Comparison of ENCODE assay signal across 8 mouse cellular contexts in genomic region chr15:84680545-84681454, GRCm38 (mm10). TPM values are rescaled to one million over a fixed set of nuclear protein-coding genes. Genes with fewer than 3 reads are reported as not detected.
DNase-seq lines count a peak whose midpoint lies in the region; ATAC-seq and TF ChIP-seq lines count a peak whose summit lies in the region.

No protein-coding gene starts in this region.

- TF ChIP-seq EP300 in ES-Bruce4 (IDR thresholded peaks at IDR 0.05; ENCODE audit: insufficient read depth, low read depth, low read length): no peak

- H3K27me3 ChIP-seq in ES-Bruce4 (ENCODE audit: control insufficient read depth, insufficient read depth, low read length, poor library complexity, severe bottlenecking): no peaks in the 10 kb centered on the region
- H3K27me3 ChIP-seq in forebrain, embryonic 12.5 days: peaks cover 42% of the 10 kb centered on the region

- peaks cover 3% of the 10 kb centered on the region for H3K4me1 ChIP-seq in ES-Bruce4 (ENCODE audit: control insufficient read depth, insufficient read depth, low read length)
- peaks cover 17% of the 10 kb centered on the region for H3K4me1 ChIP-seq in forebrain, embryonic 12.5 days

- peak overlapping the region; percentile 76 for H3K4me3 ChIP-seq in ES-Bruce4 (ENCODE audit: low read depth, low read length)
- peak overlapping the region; percentile 50 for H3K4me3 ChIP-seq in forebrain, embryonic 12.5 days (replicated peaks)

- peak overlapping the region; percentile 89 for H3K9ac ChIP-seq in ES-Bruce4 (ENCODE audit: low read depth, poor library complexity, severe bottlenecking)
- peak overlapping the region; percentile 53 for H3K9ac ChIP-seq in forebrain, embryonic 12.5 days

- intact Hi-C loops in heart, postnatal 14 days (cut with DNase I): no loop called here

- H3K27ac ChIP-seq in ES-Bruce4 (ENCODE audit: insufficient read depth, low read length): 0 out of 2 replicates have a peak overlapping the region, but pooled peaks have one; percentile 10
- H3K27ac ChIP-seq in forebrain, embryonic 12.5 days: no peak overlapping the region; the same call in 1 of the 2 replicates

- peak overlapping the region; percentile 82 for H3K4me2 ChIP-seq in forebrain, embryonic 12.5 days

- TF ChIP-seq CTCF in ES-Bruce4 (IDR thresholded peaks at IDR 0.05; ENCODE audit: low read depth, low read length): no peak

- TF ChIP-seq POLR2A in ES-Bruce4 (IDR thresholded peaks at IDR 0.05; ENCODE audit: insufficient read depth, low read length): no peak

- peak; percentile 96 for DNase-seq in adrenal gland, postnatal 14 days
- peak; percentile 93 to 97 for DNase-seq in heart, postnatal 14 days
- peak; percentile 97 to 98 for DNase-seq in kidney, postnatal 4 days
- peak; percentile 92 to 96 for DNase-seq in lung, postnatal 4 days
- DNase-seq in right cerebral cortex, postnatal 25 days: peak; percentile 66
- DNase-seq in urinary bladder, postnatal 25 days (ENCODE audit: low spot score): peak; percentile 98

- H3K9me3 ChIP-seq in ES-Bruce4 (replicated peaks; ENCODE audit: control insufficient read depth, insufficient read depth, low read length, poor library complexity, severe bottlenecking): no peaks in the 10 kb centered on the region
- no peaks in the 10 kb centered on the region for H3K9me3 ChIP-seq in forebrain, embryonic 12.5 days

- H3K36me3 ChIP-seq in ES-Bruce4 (ENCODE audit: control insufficient read depth, insufficient read depth, low read length, poor library complexity, severe bottlenecking): no peaks in the 10 kb centered on the region
- no peaks in the 10 kb centered on the region for H3K36me3 ChIP-seq in forebrain, embryonic 12.5 days (replicated peaks)

- ATAC-seq in forebrain, embryonic 12.5 days (ENCODE audit: low FRiP score): peak; percentile 55

- under 1% methylated on average over 74 of the region's 77 CpGs for WGBS in forebrain, embryonic 12.5 days

RNA-seq across cellular contexts. Expression of gene Prr5, which starts 11.4 kb away (rescaled TPM):
- 17.3 and 18.9 TPM in 2 replicates for polyA plus RNA-seq in ES-Bruce4 (2011; ENCODE audit: insufficient read depth, insufficient read length, low read depth, missing spikeins)
- 7.1 and 8.7 TPM in 2 replicates for total RNA-seq in adrenal gland, postnatal 14 days (2021)
- polyA plus RNA-seq in forebrain, embryonic 12.5 days (2016; fragmentation: Nextera tagmentation; extraction: Ambion mirVana): 7.6 and 10.1 TPM in 2 replicates
- 1 to 10 TPM; 5.6 to 8.3 TPM for total RNA-seq in heart, postnatal 14 days (2021)

RNA-seq across cellular contexts. Expression of gene Arhgap8, which starts 39.1 kb away (rescaled TPM):
- polyA plus RNA-seq in ES-Bruce4 (2011; ENCODE audit: insufficient read depth, insufficient read length, low read depth, missing spikeins): 41.1 and 43.9 TPM in 2 replicates
- 0.83 and 1.2 TPM in 2 replicates for total RNA-seq in adrenal gland, postnatal 14 days (2021)
- 0.60 and 1.1 TPM in 2 replicates for polyA plus RNA-seq in forebrain, embryonic 12.5 days (2016; fragmentation: Nextera tagmentation; extraction: Ambion mirVana)
- total RNA-seq in heart, postnatal 14 days (2021): 1 to 10 TPM in 1 of 2 experiments, under 1 TPM in 1; 0.86 to 2.6 TPM
